Mouse (Mus musculus) stomach, embryonic 16.5 days (tissue): Measurements from ENCODE around the gene 4933407L21Rik. TPM values are rescaled to one million over a fixed set of nuclear protein-coding genes. Genes with fewer than 3 reads are reported as not detected.

ENCODE experiments used
- ATAC-seq: fragments of 200-750 bp; cut with Nextera tagmentation; 2 replicates; pipeline ENCODE4 v1.8.0; 2017; ENCODE audit warnings: moderate number of reproducible peaks, moderate TSS enrichment; ENCODE audit not compliant: insufficient read depth, low FRiP score
- H3K27ac ChIP-seq: fragments of 300-500 bp; sonication (generic); 2 replicates; pipeline ENCODE4 v1.5.1; 2014; ENCODE audit warnings: low read length
- H3K27me3 ChIP-seq: fragments of 300-500 bp; sonication (generic); 2 replicates; pipeline ENCODE4 v1.6.1; 2014; ENCODE audit warnings: low read length, control low read depth, mixed read lengths; ENCODE audit not compliant: control insufficient read depth, insufficient read depth
- H3K36me3 ChIP-seq: fragments of 300-500 bp; sonication (generic); 2 replicates; pipeline ENCODE4 v1.6.1; 2014; ENCODE audit warnings: low read length; ENCODE audit not compliant: control insufficient read depth, insufficient read depth
- H3K4me1 ChIP-seq: fragments of 300-500 bp; sonication (generic); 2 replicates; pipeline ENCODE4 v1.6.1; 2014; ENCODE audit warnings: low read length, control low read depth, mixed read lengths; ENCODE audit not compliant: control insufficient read depth, insufficient read depth
- H3K4me2 ChIP-seq: fragments of 300-500 bp; sonication (generic); 2 replicates; pipeline ENCODE4 v1.6.1; 2014; ENCODE audit warnings: low read depth, low read length, mixed read lengths
- H3K4me3 ChIP-seq: fragments of 300-500 bp; sonication (generic); replicated peaks from 2 replicates; pipeline ENCODE4 v1.5.1; 2014; ENCODE audit warnings: mild to moderate bottlenecking, low read length
- H3K9ac ChIP-seq: fragments of 300-500 bp; sonication (generic); 2 replicates; pipeline ENCODE4 v1.6.1; 2014; ENCODE audit warnings: low read length
- H3K9me3 ChIP-seq: fragments of 300-500 bp; sonication (generic); replicated peaks from 2 replicates; pipeline ENCODE4 v1.6.1; 2016; ENCODE audit warnings: low read length, control low read depth; ENCODE audit not compliant: control insufficient read depth
- WGBS: fragments of 180-500 bp; shearing (Covaris S2); extraction: QIAGEN DNeasy Blood & Tissue Kit; methylation state at CpG from one replicate; pipeline ENCODE4 v1.1.7; 2014; 5-methylcytosine and 5-hydroxymethylcytosine counted together
- polyA plus RNA-seq: library from polyadenylated mRNA; unstranded; fragments of >200 nt; fragmentation: Nextera tagmentation; extraction: Ambion mirVana; gene quantifications from 2 replicates; pipeline ENCODE4 v1.2.1, GENCODE M21; 2015

4933407L21Rik gene
- polyA plus RNA-seq, 1 experiment from 2014 or later, result 0.44 TPM

GRCm38 (mm10) chr1:85929406-85929805, 1.1 kb downstream of the 4933407L21Rik start:
- H3K4me3 ChIP-seq, result no peak overlapping the region
- H3K4me1 ChIP-seq, result peaks cover 14% of the 10 kb centered on the region
- no peaks in the 10 kb centered on the region for H3K9me3 ChIP-seq
- H3K9ac ChIP-seq, result no peak overlapping the region
- no peak for ATAC-seq
- no peak overlapping the region for H3K4me2 ChIP-seq
- WGBS, result 82% methylated on average over 6 of the region's 6 CpGs
- H3K27me3 ChIP-seq, result no peaks in the 10 kb centered on the region
- H3K36me3 ChIP-seq, result no peaks in the 10 kb centered on the region
- no peak overlapping the region for H3K27ac ChIP-seq

- no peak for ATAC-seq
- no peak overlapping the region for H3K27ac ChIP-seq
- H3K27me3 ChIP-seq, result no peaks in the 10 kb centered on the region
- 86% methylated on average over 5 of the region's 5 CpGs for WGBS
- no peaks in the 10 kb centered on the region for H3K9me3 ChIP-seq
- H3K36me3 ChIP-seq, result no peaks in the 10 kb centered on the region
- no peak overlapping the region for H3K4me3 ChIP-seq
- H3K9ac ChIP-seq, result no peak overlapping the region
- peaks cover 14% of the 10 kb centered on the region for H3K4me1 ChIP-seq
- H3K4me2 ChIP-seq, result no peak overlapping the region
These were observed 2.9 kb downstream of the 4933407L21Rik start for GRCm38 (mm10) chr1:85931170-85931569.

GRCm38 (mm10) chr1:85933226-85933625, 4.9 kb downstream of the 4933407L21Rik start:
- Histone ChIP-seq H3K9me3 (no peaks in the 10 kb centered on the region), H3K9ac (no peak overlapping the region), H3K4me2 (peak overlapping the region; percentile 22), H3K27me3 (no peaks in the 10 kb centered on the region), H3K27ac (peak overlapping the region; percentile 48; the same call in 1 of the 2 replicates), H3K36me3 (no peaks in the 10 kb centered on the region), H3K4me1 (peaks cover 11% of the 10 kb centered on the region; the same call in 1 of the 2 replicates), H3K4me3 (no peak overlapping the region)
- 12% methylated on average over 7 of the region's 7 CpGs for WGBS
- ATAC-seq, result peak; percentile 27; the same call in 1 of the 2 replicates

- no peaks in the 10 kb centered on the region for H3K9me3 ChIP-seq
- H3K4me1 ChIP-seq, result peaks cover 11% of the 10 kb centered on the region; the same call in 1 of the 2 replicates
- peak overlapping the region; percentile 2; the same call in 1 of the 2 replicates for H3K9ac ChIP-seq
- peak overlapping the region; percentile 48; the same call in 1 of the 2 replicates for H3K27ac ChIP-seq
- no peak overlapping the region for H3K4me3 ChIP-seq
- H3K27me3 ChIP-seq, result no peaks in the 10 kb centered on the region
- no peak for ATAC-seq
- 19% methylated on average over 11 of the region's 11 CpGs for WGBS
- peak overlapping the region; percentile 22 for H3K4me2 ChIP-seq
- no peaks in the 10 kb centered on the region for H3K36me3 ChIP-seq
These were observed 5.6 kb downstream of the 4933407L21Rik start for GRCm38 (mm10) chr1:85933631-85934465.

- H3K4me2 ChIP-seq, result no peak overlapping the region
- no peaks in the 10 kb centered on the region for H3K27me3 ChIP-seq
- H3K27ac ChIP-seq, result no peak overlapping the region
- H3K9ac ChIP-seq, result no peak overlapping the region
- 28% methylated on average over 7 of the region's 7 CpGs for WGBS
- H3K36me3 ChIP-seq, result no peaks in the 10 kb centered on the region
- no peaks in the 10 kb centered on the region for H3K9me3 ChIP-seq
- peaks cover 11% of the 10 kb centered on the region; the same call in 1 of the 2 replicates for H3K4me1 ChIP-seq
- no peak overlapping the region for H3K4me3 ChIP-seq
- no peak for ATAC-seq
These were observed 6.3 kb downstream of the 4933407L21Rik start for GRCm38 (mm10) chr1:85934560-85934959.

- Histone ChIP-seq H3K4me2 (no peak overlapping the region), H3K4me3 (no peak overlapping the region), H3K9me3 (no peaks in the 10 kb centered on the region), H3K36me3 (no peaks in the 10 kb centered on the region), H3K4me1 (peaks cover 11% of the 10 kb centered on the region; the same call in 1 of the 2 replicates), H3K27ac (no peak overlapping the region), H3K27me3 (no peaks in the 10 kb centered on the region), H3K9ac (no peak overlapping the region)
- no peak for ATAC-seq
- 62% methylated on average over 8 of the region's 8 CpGs for WGBS
These were observed 7.0 kb downstream of the 4933407L21Rik start for GRCm38 (mm10) chr1:85935148-85935852.

GRCm38 (mm10) chr1:85936265-85936664, 8.0 kb downstream of the 4933407L21Rik start:
- no peaks in the 10 kb centered on the region for H3K36me3 ChIP-seq
- no peak overlapping the region for H3K4me2 ChIP-seq
- no peaks in the 10 kb centered on the region for H3K9me3 ChIP-seq
- no peak overlapping the region for H3K27ac ChIP-seq
- H3K9ac ChIP-seq, result no peak overlapping the region
- H3K4me3 ChIP-seq, result no peak overlapping the region
- H3K4me1 ChIP-seq, result peaks cover 11% of the 10 kb centered on the region; the same call in 1 of the 2 replicates
- 55% methylated on average over 6 of the region's 6 CpGs for WGBS
- no peaks in the 10 kb centered on the region for H3K27me3 ChIP-seq
- no peak for ATAC-seq

- H3K27ac ChIP-seq, result no peak overlapping the region
- H3K4me2 ChIP-seq, result no peak overlapping the region
- H3K9me3 ChIP-seq, result no peaks in the 10 kb centered on the region
- H3K36me3 ChIP-seq, result no peaks in the 10 kb centered on the region
- ATAC-seq, result no peak
- WGBS, result 47% methylated on average over 1 of the region's 1 CpGs
- H3K4me1 ChIP-seq, result peaks cover 11% of the 10 kb centered on the region; the same call in 1 of the 2 replicates
- no peak overlapping the region for H3K9ac ChIP-seq
- H3K4me3 ChIP-seq, result no peak overlapping the region
- no peaks in the 10 kb centered on the region for H3K27me3 ChIP-seq
These were observed 9.0 kb downstream of the 4933407L21Rik start for GRCm38 (mm10) chr1:85937323-85937722.

GRCm38 (mm10) chr1:85942318-85942717, 14.0 kb downstream of the 4933407L21Rik start:
- Histone ChIP-seq H3K4me1 (no peaks in the 10 kb centered on the region), H3K4me2 (no peak overlapping the region), H3K9ac (no peak overlapping the region), H3K27me3 (no peaks in the 10 kb centered on the region), H3K27ac (no peak overlapping the region), H3K9me3 (no peaks in the 10 kb centered on the region), H3K36me3 (no peaks in the 10 kb centered on the region), H3K4me3 (no peak overlapping the region)
- WGBS, result 80% methylated on average over 8 of the region's 8 CpGs
- ATAC-seq, result no peak
